Mouse (Mus musculus) forebrain, embryonic 10.5 days (tissue): Measurements from ENCODE around the gene Hspb3. TPM values are rescaled to one million over a fixed set of nuclear protein-coding genes. Genes with fewer than 3 reads are reported as not detected.
A peak's percentile ranks its signal among the peaks of the same experiment; 100 is the strongest.

ENCODE experiments used
- DNase-seq: peaks from one replicate; pipeline ENCODE4 v3.0.0-alpha.2; 2017; ENCODE audit warnings: low spot score; ENCODE audit errors: extremely low spot score
- H3K27ac ChIP-seq: fragments of 300-500 bp; sonication (generic); 2 replicates; pipeline ENCODE4 v1.5.1; 2016; ENCODE audit warnings: mild to moderate bottlenecking
- H3K27me3 ChIP-seq: fragments of 300-500 bp; sonication (generic); 2 replicates; pipeline ENCODE4 v1.6.1; 2016; ENCODE audit warnings: mild to moderate bottlenecking; ENCODE audit not compliant: poor library complexity, severe bottlenecking
- H3K36me3 ChIP-seq: fragments of 300-500 bp; sonication (generic); replicated peaks from 2 replicates; pipeline ENCODE4 v1.6.1; 2016; ENCODE audit warnings: mild to moderate bottlenecking, moderate library complexity
- H3K4me1 ChIP-seq: fragments of 300-500 bp; sonication (generic); 2 replicates; pipeline ENCODE4 v1.6.1; 2016
- H3K4me3 ChIP-seq: fragments of 300-500 bp; sonication (generic); 2 replicates; pipeline ENCODE4 v1.5.1; 2016; ENCODE audit warnings: mild to moderate bottlenecking, moderate library complexity
- H3K9me3 ChIP-seq: fragments of 300-500 bp; sonication (generic); 2 replicates; pipeline ENCODE4 v1.6.1; 2016; ENCODE audit warnings: mild to moderate bottlenecking, moderate library complexity
- WGBS: fragments of 180-500 bp; shearing (Covaris S2); methylation state at CpG from one replicate; pipeline ENCODE4 v1.1.7; 2016; 5-methylcytosine and 5-hydroxymethylcytosine counted together
- polyA plus RNA-seq: library from polyadenylated mRNA; unstranded; fragments of >200 nt; fragmentation: Nextera tagmentation; extraction: Ambion mirVana; gene quantifications from 2 replicates; pipeline ENCODE4 v1.2.1, GENCODE M21; 2016

The Hspb3 gene
- polyA plus RNA-seq, 1 experiment from 2014 or later = not detected

- Histone ChIP-seq H3K27ac (0 out of 2 replicates have a peak overlapping the region, but pooled peaks have one; percentile 44), H3K36me3 (peaks cover 53% of the 10 kb centered on the region), H3K9me3 (no peaks in the 10 kb centered on the region), H3K4me1 (peaks cover 82% of the 10 kb centered on the region), H3K4me3 (peak overlapping the region; percentile 88), H3K27me3 (0 out of 2 replicates have a peak, but pooled peaks cover 4% of the 10 kb centered on the region)
- 52% methylated on average over 12 of the region's 12 CpGs for WGBS
- DNase-seq = no peak
Measured at GRCm38 (mm10) chr13:113613341-113613740, 50.1 kb downstream of the Hspb3 start.

Other genes with a start within 250 kb of the Hspb3 start
- 11.2 and 11.5 TPM in 2 replicates for gene Snx18, start 45.1 kb downstream of the Hspb3 start, polyA plus RNA-seq
- gene Arl15, start 130.8 kb upstream of the Hspb3 start, polyA plus RNA-seq = 11.2 and 11.6 TPM in 2 replicates